Mouse (Mus musculus) fat pad, adult 2 months (tissue): ENCODE data around the gene Gm37419.

Experiments used
- DNase-seq: peaks from one replicate; pipeline ENCODE4 v3.0.0-alpha.2; 2011; ENCODE audit warnings: low read depth, low spot score; ENCODE audit errors: extremely low read depth

Gene Gm37419

GRCm38 (mm10) chr16:23979446-23979845 lies 8.8 kb upstream of the Gm37419 start:
- DNase-seq: no peak

- DNase-seq: no peak
Observed at GRCm38 (mm10) chr16:23980201-23980870, 7.9 kb upstream of the Gm37419 start.

GRCm38 (mm10) chr16:23980991-23981720 lies 7.1 kb upstream of the Gm37419 start:
- no peak for DNase-seq

GRCm38 (mm10) chr16:23981925-23982851 lies 6.1 kb upstream of the Gm37419 start:
- no peak for DNase-seq

- no peak for DNase-seq
Observed at GRCm38 (mm10) chr16:23982891-23983588, 5.2 kb upstream of the Gm37419 start.

- no peak for DNase-seq
Observed at GRCm38 (mm10) chr16:23984183-23984582, 4.1 kb upstream of the Gm37419 start.

GRCm38 (mm10) chr16:23984760-23985466 lies 3.4 kb upstream of the Gm37419 start:
- no peak for DNase-seq

- no peak for DNase-seq
Observed at GRCm38 (mm10) chr16:23985467-23985861, 2.8 kb upstream of the Gm37419 start.

- DNase-seq: no peak
Observed at GRCm38 (mm10) chr16:23986176-23986575, 2.1 kb upstream of the Gm37419 start.

GRCm38 (mm10) chr16:23986871-23987270 lies 1.4 kb upstream of the Gm37419 start:
- DNase-seq: no peak

- no peak for DNase-seq
Observed at GRCm38 (mm10) chr16:23987341-23988156, 733 bp upstream of the Gm37419 start.

GRCm38 (mm10) chr16:23988157-23988465 lies 171 bp upstream of the Gm37419 start:
- DNase-seq: no peak

- DNase-seq: no peak
Observed at GRCm38 (mm10) chr16:23989209-23990160, 1.2 kb downstream of the Gm37419 start.

GRCm38 (mm10) chr16:23990161-23990970 lies 2.1 kb downstream of the Gm37419 start:
- no peak for DNase-seq

GRCm38 (mm10) chr16:23991170-23991569 lies 2.9 kb downstream of the Gm37419 start:
- no peak for DNase-seq

- peak; percentile 94 for DNase-seq
Observed at GRCm38 (mm10) chr16:23991846-23992580, 3.7 kb downstream of the Gm37419 start.
